Mouse (Mus musculus) heart, postnatal 0 days (tissue): ENCODE data around the gene S1pr4. TPM values are rescaled to one million over a fixed set of nuclear protein-coding genes. Genes with fewer than 3 reads are reported as not detected.

Experiments
- ATAC-seq: fragments of 200-750 bp; cut with Nextera tagmentation; 2 replicates; pipeline ENCODE4 v1.8.0; 2017; ENCODE audit warnings: low read depth, moderate number of reproducible peaks, moderate library complexity; ENCODE audit not compliant: insufficient read depth
- DNase-seq: peaks from one replicate; pipeline ENCODE4 v3.0.0-alpha.2; 2016; ENCODE audit warnings: low spot score
- H3K27ac ChIP-seq: fragments of 300-500 bp; sonication (generic); 2 replicates; pipeline ENCODE4 v1.5.1; 2014; ENCODE audit warnings: low read depth, mild to moderate bottlenecking
- H3K27me3 ChIP-seq: fragments of 300-500 bp; sonication (generic); 2 replicates; pipeline ENCODE4 v1.6.1; 2014; ENCODE audit warnings: low read length, mixed read lengths; ENCODE audit not compliant: control insufficient read depth, insufficient read depth
- H3K36me3 ChIP-seq: fragments of 300-500 bp; sonication (generic); replicated peaks from 2 replicates; pipeline ENCODE4 v1.6.1; 2014; ENCODE audit warnings: low read length, mixed read lengths; ENCODE audit not compliant: control insufficient read depth, insufficient read depth
- H3K4me1 ChIP-seq: fragments of 300-500 bp; sonication (generic); 2 replicates; pipeline ENCODE4 v1.6.1; 2014; ENCODE audit warnings: antibody characterized with exemption; ENCODE audit not compliant: control insufficient read depth, insufficient read depth
- H3K4me2 ChIP-seq: fragments of 300-500 bp; sonication (generic); 2 replicates; pipeline ENCODE4 v1.6.1; 2014; ENCODE audit warnings: low read depth, mild to moderate bottlenecking, low read length, moderate library complexity
- H3K4me3 ChIP-seq: fragments of 300-500 bp; sonication (generic); 2 replicates; pipeline ENCODE4 v1.5.1; 2014; ENCODE audit warnings: low read depth, low read length
- H3K9ac ChIP-seq: fragments of 300-500 bp; sonication (generic); replicated peaks from 2 replicates; pipeline ENCODE4 v1.6.1; 2014; ENCODE audit warnings: low read depth, low read length, mixed read lengths
- H3K9me3 ChIP-seq: fragments of 300-500 bp; sonication (generic); replicated peaks from 2 replicates; pipeline ENCODE4 v1.6.1; 2016; ENCODE audit warnings: low read length; ENCODE audit not compliant: control insufficient read depth
- CTCF ChIP-seq: IDR thresholded peaks from 2 replicates; pipeline ENCODE4 v1.5.1; 2016; ENCODE audit warnings: antibody characterized with exemption, control low read depth, low read depth
- EP300 ChIP-seq: IDR thresholded peaks from 2 replicates; pipeline ENCODE4 v1.6.1; 2016; ENCODE audit warnings: antibody characterized with exemption, low read depth
- WGBS: fragments of 180-500 bp; shearing (Covaris S2); extraction: QIAGEN DNeasy Blood & Tissue Kit; methylation state at CpG from one replicate; pipeline ENCODE4 v1.1.7; 2014; 5-methylcytosine and 5-hydroxymethylcytosine counted together
- polyA plus RNA-seq: library from polyadenylated mRNA; unstranded; fragments of >200 nt; fragmentation: Nextera tagmentation; extraction: Ambion mirVana; gene quantifications from 2 replicates; pipeline ENCODE4 v1.2.1, GENCODE M21; 2015
- total RNA-seq: library from RNA; depleted of rRNA; stranded (reverse); fragments of >200 nt; gene quantifications from 2 replicates; pipeline ENCODE4 v1.2.3, GENCODE M21; 2014; ENCODE audit warnings: low replicate concordance

S1pr4 gene
- total and polyA plus RNA-seq, 2 experiments from 2014 or later, result 0.34 TPM; not detected in 1

DNA sequence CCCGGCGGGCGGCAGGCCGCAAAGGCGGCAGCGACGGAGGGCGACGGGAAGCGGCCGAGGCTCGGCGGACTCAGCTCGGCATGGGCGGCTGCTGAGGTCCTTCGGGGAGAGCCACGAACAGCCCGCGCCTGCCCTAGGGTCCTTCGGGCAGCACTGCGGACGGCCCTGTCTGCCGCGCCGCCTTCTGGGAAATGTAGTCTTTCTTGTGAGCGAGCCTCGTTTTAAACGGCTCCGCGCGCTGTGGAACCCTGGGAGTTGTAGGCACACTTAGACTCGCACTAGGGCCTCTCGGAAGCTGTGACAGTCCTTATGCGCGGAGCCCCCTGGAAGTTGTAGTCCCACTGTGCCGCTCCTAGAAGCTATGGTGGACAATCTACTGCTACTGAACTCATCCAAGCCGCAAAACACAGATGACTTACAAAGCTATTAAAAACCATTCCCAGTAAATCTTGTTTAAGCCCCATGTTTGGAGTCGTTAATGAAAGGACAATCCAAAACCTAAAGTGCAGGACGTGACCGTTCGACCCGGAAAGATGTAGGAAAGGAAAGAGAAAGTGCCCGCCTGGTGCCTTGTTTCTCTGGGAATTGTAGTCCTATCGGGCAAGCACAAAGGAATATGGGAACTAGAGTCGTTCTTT is 3.5 kb downstream of the S1pr4 start, which contains the start of gene Ncln:
TSS of gene Ncln (minus strand) at position 129 of the 638 bp plus-strand sequence.
- WGBS, result under 1% methylated on average over 39 of the region's 45 CpGs
- peak within 1 kb of the TSS; percentile 75 for H3K4me3 ChIP-seq

DNA sequence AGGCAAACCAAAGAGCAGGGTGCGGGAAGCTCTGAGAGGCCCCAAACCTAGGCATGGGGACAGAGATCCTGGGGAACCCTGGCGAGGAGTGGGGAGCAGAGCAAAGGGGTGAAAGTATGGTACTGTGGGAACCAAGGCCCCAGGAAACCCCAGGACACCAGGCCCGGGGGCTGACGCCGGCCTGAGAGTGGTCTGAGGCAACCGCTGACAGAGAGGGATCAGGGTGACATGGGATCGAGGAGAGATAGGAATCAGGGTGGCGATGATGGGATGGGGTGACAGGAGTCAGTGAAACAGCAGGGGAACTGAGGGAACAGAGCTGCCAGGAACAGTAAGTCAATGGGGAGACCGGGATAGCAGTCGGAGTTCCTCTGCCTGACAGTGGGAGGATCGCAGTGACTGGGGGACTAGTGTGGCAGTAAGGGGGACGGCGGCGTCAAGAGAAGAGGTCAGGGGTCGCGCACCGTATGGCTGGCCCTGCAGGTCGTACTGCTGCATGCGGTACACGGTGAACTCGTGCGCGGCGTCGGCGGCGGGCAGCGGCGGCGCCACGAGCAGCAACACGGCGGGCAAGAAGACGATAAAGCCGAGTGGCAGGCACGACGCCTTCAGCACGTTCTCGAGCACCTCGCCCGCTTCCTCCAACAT is 4.2 kb downstream of the S1pr4 start:
- TF ChIP-seq CTCF (no peak), EP300 (no peak)
- ATAC-seq (peak; percentile 16), DNase-seq (peak; percentile 20)
- Histone ChIP-seq H3K4me2 (peak overlapping the region; percentile 97), H3K4me1 (peaks cover 13% of the 10 kb centered on the region), H3K4me3 (peak overlapping the region; percentile 75), H3K9ac (peak overlapping the region; percentile 84), H3K36me3 (peaks cover 22% of the 10 kb centered on the region), H3K27ac (peak overlapping the region; percentile 66), H3K9me3 (no peaks in the 10 kb centered on the region), H3K27me3 (no peaks in the 10 kb centered on the region)
- 2% methylated on average over 41 of the region's 41 CpGs for WGBS

More for the DNA sequence above, 3.5 kb downstream of the S1pr4 start, which contains the start of gene Ncln:
- ATAC-seq (peak; percentile 96), DNase-seq (peak; percentile 99)
- Histone ChIP-seq H3K4me2 (peak within 1 kb of the TSS; percentile 97), H3K4me1 (peaks cover 13% of the 10 kb centered on the region), H3K9me3 (no peaks in the 10 kb centered on the region), H3K27ac (peak within 1 kb of the TSS; percentile 70), H3K9ac (peak within 1 kb of the TSS; percentile 84), H3K36me3 (peaks cover 16% of the 10 kb centered on the region), H3K27me3 (no peaks in the 10 kb centered on the region)
- TF ChIP-seq CTCF (no peak), EP300 (no peak; the same call in 1 of the 2 replicates)

DNA sequence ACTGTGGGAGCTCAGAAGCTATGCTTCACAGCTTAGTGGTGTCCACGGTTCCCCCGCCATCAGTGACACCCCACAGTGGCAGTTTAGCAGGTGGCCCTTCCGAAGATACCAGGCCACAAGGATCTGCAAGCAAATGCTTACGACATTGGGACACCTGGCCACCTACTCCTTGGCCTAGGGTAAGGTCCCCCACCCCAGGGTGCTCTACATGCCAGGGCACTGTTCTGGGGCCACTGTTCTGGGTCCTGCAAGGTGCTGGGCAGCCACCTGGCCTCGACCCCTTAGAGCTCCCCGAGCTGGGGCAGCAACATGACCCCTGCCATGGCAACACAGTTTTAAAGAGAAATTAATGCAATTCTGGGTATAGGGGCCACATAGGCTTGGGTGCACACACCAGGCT is 4.8 kb downstream of the S1pr4 start:
- Histone ChIP-seq H3K27ac (no peak overlapping the region), H3K36me3 (peaks cover 27% of the 10 kb centered on the region), H3K4me1 (peaks cover 13% of the 10 kb centered on the region), H3K4me2 (peak overlapping the region; percentile 97), H3K9ac (peak overlapping the region; percentile 84), H3K27me3 (no peaks in the 10 kb centered on the region), H3K9me3 (no peaks in the 10 kb centered on the region), H3K4me3 (peak overlapping the region; percentile 75)
- 71% methylated on average over 6 of the region's 6 CpGs for WGBS
- DNase-seq, result no peak
- TF ChIP-seq CTCF (no peak), EP300 (no peak)
- ATAC-seq, result no peak

DNA sequence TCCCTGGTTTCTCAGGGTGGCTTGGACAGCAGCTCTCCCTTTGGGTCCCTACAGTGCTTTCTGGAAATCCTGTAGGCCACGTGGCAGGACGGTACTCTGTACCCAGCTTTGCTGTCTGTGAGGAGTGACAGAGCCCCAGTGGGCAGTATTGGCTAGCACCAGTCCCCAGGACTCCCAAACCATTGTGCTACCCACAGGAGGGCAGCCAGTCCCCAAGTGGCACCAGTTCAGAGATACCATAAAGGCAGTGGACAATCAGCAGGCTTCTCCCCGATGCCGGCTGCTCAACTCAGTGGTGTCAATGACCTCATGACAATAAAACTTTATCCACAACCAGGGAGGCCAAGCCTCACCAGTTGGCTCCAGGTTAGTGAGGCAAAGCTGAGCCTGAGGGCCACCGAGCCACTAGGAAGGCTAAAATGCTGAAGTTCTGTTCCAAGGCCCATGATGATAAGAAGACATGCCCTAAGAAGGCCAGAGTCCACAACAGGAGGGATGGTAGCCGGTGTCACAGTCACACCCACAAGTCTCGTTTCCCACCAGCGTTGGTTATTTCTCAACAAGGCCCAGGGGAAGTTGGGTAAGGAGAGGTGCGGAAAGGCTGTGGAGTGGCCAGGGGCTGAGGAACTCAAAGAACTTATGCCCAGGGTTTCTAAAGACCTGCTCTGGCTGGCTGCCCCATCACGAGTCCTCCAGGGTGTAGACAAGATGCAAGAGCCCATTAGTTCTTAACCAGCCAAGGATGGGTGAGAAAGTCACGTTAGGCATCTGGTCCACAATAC is 5.5 kb downstream of the S1pr4 start:
- Histone ChIP-seq H3K4me3 (no peak overlapping the region), H3K27ac (no peak overlapping the region), H3K9me3 (no peaks in the 10 kb centered on the region), H3K36me3 (peaks cover 34% of the 10 kb centered on the region), H3K4me2 (peak overlapping the region; percentile 97; the same call in 1 of the 2 replicates), H3K27me3 (no peaks in the 10 kb centered on the region), H3K9ac (no peak overlapping the region; the same call in 1 of the 2 replicates), H3K4me1 (peaks cover 13% of the 10 kb centered on the region)
- TF ChIP-seq CTCF (no peak), EP300 (no peak)
- ATAC-seq (no peak), DNase-seq (no peak)
- 82% methylated on average over 11 of the region's 11 CpGs for WGBS

DNA sequence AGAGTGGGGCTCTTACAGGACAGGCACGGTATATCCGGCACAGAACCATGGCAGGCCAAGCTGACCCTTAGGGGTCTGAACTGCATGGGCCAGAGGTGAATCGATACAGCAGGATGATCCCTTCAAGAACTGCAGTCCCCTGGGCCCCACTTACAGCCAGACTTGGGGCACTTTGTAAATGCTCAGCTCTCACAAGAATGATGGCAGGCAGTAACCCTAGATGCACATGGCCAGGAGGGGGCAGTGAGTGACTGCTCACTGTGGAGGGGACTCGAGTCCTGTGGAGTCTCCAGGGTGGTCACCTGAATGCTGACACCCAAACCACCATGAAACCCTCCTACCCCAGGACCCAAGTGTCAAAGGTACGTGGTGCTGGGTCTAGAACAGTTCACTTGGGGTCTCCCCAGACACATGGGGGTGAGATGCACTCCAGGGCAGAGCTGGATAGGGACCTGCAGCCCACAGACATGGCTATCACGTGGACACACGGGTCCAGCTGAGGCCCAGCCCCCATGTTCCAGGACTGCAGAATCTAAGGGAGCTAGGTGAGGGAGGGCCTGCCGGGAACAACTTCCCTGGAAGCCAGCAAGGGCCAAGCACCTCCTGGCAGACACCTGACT is 6.2 kb downstream of the S1pr4 start:
- Histone ChIP-seq H3K4me3 (no peak overlapping the region), H3K9ac (no peak overlapping the region), H3K4me1 (peaks cover 13% of the 10 kb centered on the region), H3K9me3 (no peaks in the 10 kb centered on the region), H3K4me2 (no peak overlapping the region), H3K27ac (no peak overlapping the region), H3K27me3 (no peaks in the 10 kb centered on the region), H3K36me3 (peaks cover 42% of the 10 kb centered on the region)
- no peak for DNase-seq
- ATAC-seq, result no peak
- TF ChIP-seq CTCF (peak; percentile 26; the same call in 1 of the 2 replicates), EP300 (no peak)
- 76% methylated on average over 8 of the region's 8 CpGs for WGBS
